Mouse (Mus musculus) MEL (cell line): ENCODE results near the gene Wdr86. TPM values are rescaled to one million over a fixed set of nuclear protein-coding genes. Genes with fewer than 3 reads are reported as not detected.
"Not testable (repeated sequence)": the region's sequence is repeated elsewhere in the genome, so short reads cannot be mapped to it uniquely, and the experiment has no call there.

ENCODE experiments used
- DNase-seq: peaks from one replicate; pipeline ENCODE4 v3.0.0; 2011; ENCODE audit warnings: low read depth, low spot score
- H3K27ac ChIP-seq: 2 replicates; pipeline ENCODE4 v1.5.1; 2012; ENCODE audit warnings: low read depth, mild to moderate bottlenecking, control low read depth, low read length, moderate library complexity; ENCODE audit not compliant: control insufficient read depth
- H3K27me3 ChIP-seq, 2 experiments: fragments of 150-350 bp in 1 of 2; sonication (generic) in 1 of 2; 2 replicates each; pipeline ENCODE4 v1.6.1; 2012; ENCODE audit warnings: low read length in 2 of 2, mild to moderate bottlenecking in 2 of 2, improper control_type of control experiment in 1 of 2, moderate library complexity in 1 of 2; ENCODE audit not compliant: insufficient read depth in 2 of 2, control insufficient read depth in 1 of 2
- H3K36me3 ChIP-seq, 2 experiments: 2 replicates each; pipeline ENCODE4 v1.6.1; 2012 to 2014; ENCODE audit warnings: low read length in 2 of 2, improper control_type of control experiment in 1 of 2, inconsistent platforms in 1 of 2, mild to moderate bottlenecking in 1 of 2; ENCODE audit not compliant: insufficient read depth in 2 of 2, control insufficient read depth in 1 of 2
- H3K4me1 ChIP-seq, 2 experiments: fragments of 150-350 bp in 1 of 2; sonication (generic) in 1 of 2; 2 replicates each; pipeline ENCODE4 v1.6.1; 2012; ENCODE audit warnings: low read length in 2 of 2, improper control_type of control experiment in 1 of 2, mild to moderate bottlenecking in 1 of 2; ENCODE audit not compliant: insufficient read depth in 2 of 2, control insufficient read depth in 1 of 2
- H3K4me3 ChIP-seq, 2 experiments: fragments of 150-350 bp in 1 of 2; sonication (generic) in 1 of 2; 2 replicates each; pipeline ENCODE4 v1.5.1; 2012; ENCODE audit warnings: low read depth in 2 of 2, low read length in 2 of 2, mild to moderate bottlenecking in 2 of 2, moderate library complexity in 2 of 2, control low read depth in 1 of 2, improper control_type of control experiment in 1 of 2; ENCODE audit not compliant: control insufficient read depth in 1 of 2, insufficient read depth in 1 of 2
- H3K79me2 ChIP-seq: 2 replicates; pipeline ENCODE4 v1.6.1; 2012; ENCODE audit warnings: mild to moderate bottlenecking, low read length, moderate library complexity; ENCODE audit not compliant: control insufficient read depth, poor library complexity, insufficient read depth
- H3K9ac ChIP-seq: 2 replicates; pipeline ENCODE4 v1.6.1; 2012; ENCODE audit warnings: low read depth, mild to moderate bottlenecking, control low read depth, low read length, moderate library complexity; ENCODE audit not compliant: control insufficient read depth, poor library complexity, severe bottlenecking
- H3K9me3 ChIP-seq: fragments of 150-350 bp; sonication (generic); replicated peaks from 2 replicates; pipeline ENCODE4 v1.6.1; 2012; ENCODE audit warnings: mild to moderate bottlenecking, low read length, improper control_type of control experiment, moderate library complexity; ENCODE audit not compliant: insufficient read depth
- CHD1 ChIP-seq: IDR thresholded peaks from 2 replicates; pipeline ENCODE4 v1.6.1; 2012; ENCODE audit warnings: low read depth, mild to moderate bottlenecking, inconsistent platforms, low read length, improper control_type of control experiment
- CTCF ChIP-seq, 3 experiments: IDR thresholded peaks in 2 of 3; conservative IDR thresholded peaks in 1 of 3; 2 replicates each; pipeline ENCODE4 v1.5.1; 2011 to 2012; ENCODE audit warnings: low read length in 3 of 3, low read depth in 2 of 3, mild to moderate bottlenecking in 2 of 3, improper control_type of control experiment in 1 of 3, inconsistent platforms in 1 of 3, mixed read lengths in 1 of 3, moderate library complexity in 1 of 3; ENCODE audit not compliant: control insufficient read depth in 1 of 3, insufficient read depth in 1 of 3, poor library complexity in 1 of 3, severe bottlenecking in 1 of 3
- E2F4 ChIP-seq: IDR thresholded peaks from 2 replicates; pipeline ENCODE4 v1.6.1; 2011; ENCODE audit warnings: low read depth, low read length, improper control_type of control experiment, borderline replicate concordance
- EP300 ChIP-seq, 2 experiments: IDR thresholded peaks; 2 replicates each; pipeline ENCODE4 v1.6.1; 2011; ENCODE audit warnings: improper control_type of control experiment in 2 of 2, low read length in 2 of 2, low read depth in 1 of 2, mild to moderate bottlenecking in 1 of 2
- ETS1 ChIP-seq: IDR thresholded peaks from 2 replicates; pipeline ENCODE4 v1.6.1; 2012; ENCODE audit warnings: low read depth, mild to moderate bottlenecking, inconsistent platforms, low read length, improper control_type of control experiment, moderate library complexity
- GATA1 ChIP-seq: IDR thresholded peaks from 2 replicates; pipeline ENCODE4 v1.6.1; 2011; ENCODE audit warnings: low read depth, low read length, improper control_type of control experiment
- HCFC1 ChIP-seq: IDR thresholded peaks from 2 replicates; pipeline ENCODE4 v1.6.1; 2012; ENCODE audit warnings: low read depth, mild to moderate bottlenecking, inconsistent platforms, low read length, improper control_type of control experiment, moderate library complexity
- KAT2A ChIP-seq: conservative IDR thresholded peaks from 2 replicates; pipeline ENCODE4 v1.6.1; 2012; ENCODE audit warnings: low read depth, low read length, improper control_type of control experiment, inconsistent platforms
- MAX ChIP-seq: IDR thresholded peaks from 2 replicates; pipeline ENCODE4 v1.6.1; 2011; ENCODE audit warnings: low read length, improper control_type of control experiment
- MEF2A ChIP-seq: IDR thresholded peaks from 2 replicates; pipeline ENCODE4 v1.6.1; 2014; ENCODE audit warnings: low read depth, mild to moderate bottlenecking, inconsistent platforms, low read length, improper control_type of control experiment; ENCODE audit not compliant: poor library complexity, insufficient replicate concordance, severe bottlenecking; ENCODE audit errors: extremely low read depth
- MXI1 ChIP-seq: IDR thresholded peaks from 2 replicates; pipeline ENCODE4 v1.6.1; 2011; ENCODE audit warnings: mild to moderate bottlenecking, low read depth, low read length, improper control_type of control experiment
- MYC ChIP-seq: IDR thresholded peaks from 2 replicates; pipeline ENCODE4 v1.6.1; 2011; ENCODE audit warnings: low read depth, mild to moderate bottlenecking, low read length, improper control_type of control experiment, moderate library complexity
- NELFE ChIP-seq: IDR thresholded peaks from 2 replicates; pipeline ENCODE4 v1.6.1; 2011; ENCODE audit warnings: low read depth, low read length, improper control_type of control experiment
- POLR2AphosphoS5 ChIP-seq: IDR thresholded peaks from 2 replicates; pipeline ENCODE4 v1.6.1; 2012; ENCODE audit warnings: low read depth, borderline replicate concordance, mild to moderate bottlenecking, inconsistent platforms, low read length, moderate library complexity, mixed read lengths
- RCOR1 ChIP-seq: IDR thresholded peaks from 2 replicates; pipeline ENCODE4 v1.6.1; 2012; ENCODE audit warnings: low read depth, mild to moderate bottlenecking, inconsistent platforms, low read length, improper control_type of control experiment
- SIN3A ChIP-seq: IDR thresholded peaks from 2 replicates; pipeline ENCODE4 v1.6.1; 2012; ENCODE audit warnings: low read length, improper control_type of control experiment, inconsistent platforms
- SMC3 ChIP-seq: IDR thresholded peaks from 2 replicates; pipeline ENCODE4 v1.6.1; 2011; ENCODE audit warnings: low read depth, low read length, improper control_type of control experiment
- ZKSCAN1 ChIP-seq: IDR thresholded peaks from 2 replicates; pipeline ENCODE4 v1.6.1; 2012; ENCODE audit warnings: low read depth, mild to moderate bottlenecking, inconsistent platforms, low read length, improper control_type of control experiment, moderate library complexity
- ZNF384 ChIP-seq: IDR thresholded peaks from 2 replicates; pipeline ENCODE4 v1.6.1; 2012; ENCODE audit warnings: low read depth, mild to moderate bottlenecking, inconsistent platforms, low read length, improper control_type of control experiment
- polyA plus RNA-seq, 2 experiments: library from polyadenylated mRNA; stranded (reverse) in 1 of 2; unstranded in 1 of 2; fragments of >175 nt in 1 of 2; fragments of >200 nt in 1 of 2; gene quantifications; 2 replicates each; pipeline versions ENCODE4 v1.2.1 to v1.2.4; 2012; ENCODE audit warnings: low replicate concordance in 2 of 2, low read depth in 1 of 2; ENCODE audit not compliant: insufficient read length in 2 of 2, insufficient read depth in 1 of 2, missing spikeins in 1 of 2
- total RNA-seq: library from RNA; depleted of rRNA; stranded (reverse); fragments of 300-350 nt; gene quantifications from 2 replicates; pipeline ENCODE4 v1.2.3, GENCODE M21; 2012

The Wdr86 gene
- total and polyA plus RNA-seq, 3 experiments: not detected

DNA sequence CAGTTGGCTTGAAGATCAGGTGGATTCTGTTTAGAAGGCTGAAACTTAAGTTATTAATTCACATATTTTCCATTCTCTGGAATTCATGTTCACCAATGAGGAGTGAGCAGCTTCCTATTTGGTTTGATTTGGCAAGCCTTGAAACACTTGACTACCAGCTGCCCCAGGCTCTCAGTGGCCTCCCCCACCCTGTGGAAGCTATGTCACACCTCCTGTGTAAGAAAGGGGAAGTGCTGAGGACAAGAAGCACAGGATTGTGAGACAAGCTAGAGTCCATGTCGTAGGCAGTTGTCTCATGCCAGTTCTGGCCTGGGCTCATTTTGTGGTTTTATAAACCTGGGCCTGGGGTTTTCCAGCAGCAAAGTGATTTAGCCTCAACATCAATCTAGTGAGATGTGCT is 42.8 kb downstream of the Wdr86 start (continued):
- TF ChIP-seq MEF2A (no peak), NELFE (no peak), EP300 (IDR thresholded peaks at IDR 0.05; ENCODE audit: low read depth in 1 of 2, low read length in 2 of 2) (peak; percentile 41 to 65), ZKSCAN1 (no peak), POLR2AphosphoS5 (no peak)
- TF ChIP-seq, all 39 proteins: peak for 13

DNA sequence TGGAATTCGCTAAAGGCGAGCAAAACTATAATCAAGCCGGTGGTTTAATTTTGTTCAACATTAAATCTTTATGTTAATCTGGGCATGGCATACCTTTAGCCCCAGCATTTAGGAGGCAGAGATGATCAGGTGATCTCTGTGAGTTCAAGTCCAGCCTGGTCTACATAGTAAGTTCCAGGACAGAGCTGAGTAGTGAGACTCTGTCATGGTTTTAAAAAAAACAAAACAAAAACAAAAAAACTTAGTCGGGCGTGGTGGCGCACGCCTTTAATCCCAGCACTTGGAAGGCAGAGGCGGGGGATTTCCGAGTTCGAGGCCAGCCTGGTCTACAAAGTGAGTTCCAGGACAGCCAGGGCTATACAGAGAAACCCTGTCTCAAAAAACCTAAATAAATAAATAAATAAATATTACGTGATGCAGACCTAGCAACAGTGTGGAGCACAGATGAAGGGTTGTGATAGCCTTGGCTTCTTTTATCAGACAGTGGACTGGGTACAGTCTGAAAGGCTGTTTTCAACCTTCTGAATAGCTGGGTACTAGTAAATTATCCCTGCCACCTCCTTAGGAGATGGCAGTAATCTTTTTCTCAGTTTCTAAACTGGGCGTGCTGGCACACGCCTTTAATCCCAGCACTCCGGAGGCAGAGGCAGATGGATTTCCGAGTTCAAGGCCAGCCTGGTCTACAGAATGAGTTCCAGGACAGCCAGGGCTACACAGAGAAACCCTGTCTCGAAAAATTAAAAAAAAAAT is 43.7 kb downstream of the Wdr86 start:
- not testable (repeated sequence) for H3K4me1 ChIP-seq, H3K79me2 ChIP-seq, H3K27me3 ChIP-seq, H3K9me3 ChIP-seq
- TF ChIP-seq MYC (0 out of 2 replicates have a peak, but pooled peaks have one; percentile 1), GATA1 (peak; percentile 13; the same call in 1 of the 2 replicates)
- peaks cover 2 to 18% of the 10 kb centered on the region in 2 experiments for H3K36me3 ChIP-seq
- DNase-seq: peak; percentile 50
- peak overlapping the region; percentile 90 to 99 for H3K4me3 ChIP-seq
- peak overlapping the region; percentile 75 for H3K9ac ChIP-seq
- H3K27ac ChIP-seq: peak overlapping the region; percentile 92

DNA sequence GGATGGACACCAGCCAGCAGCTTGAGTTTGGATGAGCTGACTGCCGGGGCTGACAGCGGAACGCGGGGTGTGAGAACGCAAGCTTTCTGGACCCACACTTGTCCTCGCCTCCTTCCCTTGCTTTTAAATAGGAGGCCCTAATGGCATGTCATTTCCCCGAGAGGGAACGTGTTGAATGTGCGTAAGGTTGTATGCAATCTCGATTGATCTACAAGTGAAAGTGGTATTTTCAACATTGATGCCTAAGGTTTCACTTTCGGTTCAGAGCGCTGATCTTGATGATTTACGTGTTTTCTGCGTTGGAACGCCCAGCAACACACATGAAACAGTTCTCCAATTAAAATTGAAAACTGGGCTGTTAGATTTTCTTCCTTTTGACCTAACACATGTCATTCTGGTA is 44.4 kb downstream of the Wdr86 start:
- peak; percentile 94 for DNase-seq

More for the DNA sequence above, 44.4 kb downstream of the Wdr86 start:
- peak overlapping the region; percentile 90 to 99 for H3K4me3 ChIP-seq
- peak overlapping the region; percentile 92 for H3K27ac ChIP-seq
- peaks cover 0 to 18% of the 10 kb centered on the region in 2 experiments; a peak in 2 of 4 replicates for H3K36me3 ChIP-seq
- peaks cover 6% of the 10 kb centered on the region for H3K79me2 ChIP-seq
- H3K9me3 ChIP-seq: no peaks in the 10 kb centered on the region
- H3K4me1 ChIP-seq: peaks cover 9 to 10% of the 10 kb centered on the region in 2 experiments
- H3K9ac ChIP-seq: peak overlapping the region; percentile 75
- TF ChIP-seq CTCF (IDR thresholded peaks at IDR 0.05 in 2 of 3, conservative IDR thresholded peaks at IDR 0.05 in 1 of 3; ENCODE audit: control insufficient read depth in 1 of 3, insufficient read depth in 1 of 3, low read depth in 2 of 3, low read length in 3 of 3, poor library complexity in 1 of 3, severe bottlenecking in 1 of 3) (no peak), HCFC1 (no peak; the same call in none of the 2 replicates), MYC (peak; percentile 73; the same call in 1 of the 2 replicates), GATA1 (0 out of 2 replicates have a peak, but pooled peaks have one; percentile 23), MAX (no peak), SIN3A (peak; percentile 96), SMC3 (no peak), ZNF384 (peak; percentile 23; the same call in 1 of the 2 replicates), E2F4 (no peak), MEF2A (no peak), KAT2A (no peak), MXI1 (peak; percentile 90), ETS1 (peak; percentile 95), RCOR1 (no peak), CHD1 (0 out of 2 replicates have a peak, but pooled peaks have one; percentile 82)
- TF ChIP-seq, all 39 proteins: peak for 7
- H3K27me3 ChIP-seq: no peaks in the 10 kb centered on the region
